Mouse (Mus musculus) spleen, adult 2 months (tissue): ENCODE data around the gene Vmn1r43. TPM values are rescaled to one million over a fixed set of nuclear protein-coding genes. Genes with fewer than 3 reads are reported as not detected.

Experiments
- DNase-seq, 2 experiments: peaks; one replicate each; pipeline versions ENCODE4 v3.0.0 to v3.0.0-alpha.2; 2012 to 2021; ENCODE audit warnings: low spot score in 2 of 2, low read depth in 1 of 2
- H3K27ac ChIP-seq: fragments of 200-500 bp; 2 replicates; pipeline ENCODE4 v1.5.1; 2012; ENCODE audit warnings: low read length, inconsistent platforms; ENCODE audit not compliant: insufficient read depth
- H3K27me3 ChIP-seq: fragments of 200-500 bp; 2 replicates; pipeline ENCODE4 v1.6.1; 2012; ENCODE audit warnings: mild to moderate bottlenecking, moderate library complexity, low read length, inconsistent platforms; ENCODE audit not compliant: control insufficient read depth, insufficient read depth
- H3K36me3 ChIP-seq: fragments of 200-500 bp; 2 replicates; pipeline ENCODE4 v1.6.1; 2012; ENCODE audit warnings: mild to moderate bottlenecking, low read length, inconsistent platforms; ENCODE audit not compliant: control insufficient read depth, insufficient read depth
- H3K4me1 ChIP-seq: fragments of 200-500 bp; 2 replicates; pipeline ENCODE4 v1.6.1; 2011; ENCODE audit warnings: inconsistent platforms; ENCODE audit not compliant: control insufficient read depth, insufficient read depth, insufficient read length
- H3K4me3 ChIP-seq: fragments of 200-500 bp; 2 replicates; pipeline ENCODE4 v1.5.1; 2011; ENCODE audit warnings: mild to moderate bottlenecking, inconsistent platforms; ENCODE audit not compliant: insufficient read depth, insufficient read length; ENCODE audit errors: extremely low read depth
- CTCF ChIP-seq: fragments of 200-500 bp; IDR thresholded peaks from 2 replicates; pipeline ENCODE4 v1.5.1; 2011; ENCODE audit warnings: mild to moderate bottlenecking, inconsistent platforms; ENCODE audit not compliant: insufficient read depth, insufficient read length, insufficient replicate concordance; ENCODE audit errors: extremely low read depth
- POLR2A ChIP-seq: fragments of 200-500 bp; IDR thresholded peaks from 2 replicates; pipeline ENCODE4 v1.6.1; 2011; ENCODE audit warnings: low read depth, low read length, inconsistent platforms
- WGBS: fragments of 180-500 bp; shearing (Covaris S2); methylation state at CpG from one replicate; pipeline ENCODE4 v1.1.7; 2018; 5-methylcytosine and 5-hydroxymethylcytosine counted together
- polyA plus RNA-seq: library from polyadenylated mRNA; depleted of rRNA; stranded (reverse); fragments of >200 nt; gene quantifications from 2 replicates; pipeline ENCODE4 v1.2.3, GENCODE M21; 2012; rRNA removed

Gene Vmn1r43
- polyA plus RNA-seq, 1 experiment: not detected

DNA sequence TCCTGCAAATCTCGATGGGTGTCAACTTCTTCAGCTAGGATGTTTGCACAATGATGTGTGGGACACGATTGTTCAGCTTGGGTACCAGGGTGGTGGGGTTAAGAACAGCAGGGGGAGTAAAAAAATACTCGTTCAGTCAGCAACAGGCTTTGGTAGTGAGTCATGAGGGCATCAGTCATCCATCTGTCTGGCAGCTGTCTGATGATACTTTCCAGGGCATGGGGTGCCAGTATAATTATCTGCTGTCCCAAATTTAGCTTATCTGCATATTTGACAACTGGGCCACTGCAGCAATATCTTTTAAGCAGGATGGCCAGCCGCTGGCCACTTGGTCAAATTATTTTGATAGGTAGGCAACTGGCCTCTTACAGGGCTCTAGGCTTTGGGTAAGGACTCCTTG, 12.4 kb downstream of the Vmn1r43 start:
- TF ChIP-seq CTCF (no peak), POLR2A (no peak)
- Histone ChIP-seq H3K27ac (no peak overlapping the region), H3K4me3 (no peak overlapping the region), H3K4me1 (no peaks in the 10 kb centered on the region), H3K36me3 (no peaks in the 10 kb centered on the region), H3K27me3 (no peaks in the 10 kb centered on the region)
- 75% methylated on average over 4 of the region's 4 CpGs for WGBS
- no peak for DNase-seq

DNA sequence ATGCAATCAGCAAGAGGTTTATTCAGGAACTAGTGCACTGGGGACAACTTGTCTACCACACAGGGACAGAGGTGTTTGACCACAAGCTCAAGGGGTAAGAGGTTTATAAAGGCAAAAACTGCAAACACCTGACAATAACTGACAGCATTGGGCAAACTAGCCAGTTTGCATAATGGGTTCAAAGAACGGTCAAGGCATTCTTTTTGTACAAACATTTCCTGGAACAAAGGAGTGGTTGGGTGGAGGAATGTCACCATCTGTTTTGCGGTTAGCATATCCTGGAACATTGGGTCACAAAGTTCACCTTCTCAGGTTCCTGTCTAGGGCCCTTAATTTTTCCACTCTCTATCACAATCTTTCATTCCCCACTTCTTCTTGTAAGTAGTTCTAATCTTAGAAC, 16.4 kb downstream of the Vmn1r43 start:
- no peaks in the 10 kb centered on the region for H3K4me1 ChIP-seq
- no peak for DNase-seq
- TF ChIP-seq CTCF (no peak), POLR2A (no peak)
- 80% methylated on average over 2 of the region's 2 CpGs for WGBS
- H3K27me3 ChIP-seq: no peaks in the 10 kb centered on the region
- H3K4me3 ChIP-seq: no peak overlapping the region
- no peaks in the 10 kb centered on the region for H3K36me3 ChIP-seq
- no peak overlapping the region for H3K27ac ChIP-seq

DNA sequence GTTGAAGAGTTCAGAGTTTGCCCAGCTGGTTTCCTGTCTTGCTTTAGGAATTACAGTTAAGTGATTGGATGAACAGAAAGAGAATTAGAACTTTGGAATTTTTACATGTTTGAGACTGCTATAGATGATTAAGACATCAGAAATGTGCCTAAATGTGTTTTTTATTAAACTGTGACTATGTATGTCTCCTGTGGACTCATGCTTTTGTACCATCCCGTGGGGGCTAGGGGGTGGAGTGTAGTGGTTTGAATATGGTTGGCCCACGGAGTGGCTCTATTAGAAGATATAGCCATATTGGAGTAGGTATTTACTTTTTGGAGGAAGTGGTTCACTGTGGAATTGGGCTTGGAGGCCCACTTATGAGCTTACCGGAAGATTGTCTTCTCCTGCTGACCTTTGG, 18.7 kb downstream of the Vmn1r43 start:
- Histone ChIP-seq H3K27ac (no peak overlapping the region), H3K4me3 (no peak overlapping the region), H3K36me3 (no peaks in the 10 kb centered on the region), H3K27me3 (no peaks in the 10 kb centered on the region), H3K4me1 (no peaks in the 10 kb centered on the region)
- no peak for DNase-seq
- TF ChIP-seq POLR2A (no peak), CTCF (no peak)
- WGBS: 80% methylated on average over 3 of the region's 3 CpGs

Other genes with a start within 250 kb of the Vmn1r43 start
- 2.9 and 4.1 TPM in 2 replicates for gene Txnrd3, start 232.4 kb downstream of the Vmn1r43 start, polyA plus RNA-seq
- not detected in 2 replicates for gene Vmn1r40, start 168.9 kb downstream of the Vmn1r43 start, polyA plus RNA-seq
- gene Vmn1r41, start 135.6 kb downstream of the Vmn1r43 start, polyA plus RNA-seq: not detected in 2 replicates
- gene Vmn1r42, start within 50 bp of the Vmn1r43 start, polyA plus RNA-seq: not detected in 2 replicates
- gene Vmn1r44, start 7.2 kb upstream of the Vmn1r43 start, polyA plus RNA-seq: not detected in 2 replicates
- gene Vmn1r45, start 64.2 kb upstream of the Vmn1r43 start, polyA plus RNA-seq: not detected in 2 replicates
- not detected in 2 replicates for gene Vmn1r46, start 92.9 kb upstream of the Vmn1r43 start, polyA plus RNA-seq
- gene Vmn1r47, start 139.7 kb upstream of the Vmn1r43 start, polyA plus RNA-seq: not detected in 2 replicates
- not detected in 2 replicates for gene Vmn1r48, start 160.4 kb upstream of the Vmn1r43 start, polyA plus RNA-seq
- not detected in 2 replicates for gene Vmn1r49, start 202.1 kb upstream of the Vmn1r43 start, polyA plus RNA-seq
- not detected in 2 replicates for gene Vmn1r50, start 225.0 kb upstream of the Vmn1r43 start, polyA plus RNA-seq
- not detected in 2 replicates for gene Vmn1r51, start 246.2 kb upstream of the Vmn1r43 start, polyA plus RNA-seq